Mouse (Mus musculus): Measurements from ENCODE around the gene Vps72.
"Not testable (repeated sequence)": the region's sequence is repeated elsewhere in the genome, so short reads cannot be mapped to it uniquely, and the experiment has no call there.

Vps72 gene

GRCm38 (mm10) chr3:95110911-95111726 lies at the start of gene Vps72:
TSS of gene Vps72 (plus strand) at chr3:95111022.
- DNase-seq (ENCODE audit: low spot score): peak; percentile 94

DNA sequence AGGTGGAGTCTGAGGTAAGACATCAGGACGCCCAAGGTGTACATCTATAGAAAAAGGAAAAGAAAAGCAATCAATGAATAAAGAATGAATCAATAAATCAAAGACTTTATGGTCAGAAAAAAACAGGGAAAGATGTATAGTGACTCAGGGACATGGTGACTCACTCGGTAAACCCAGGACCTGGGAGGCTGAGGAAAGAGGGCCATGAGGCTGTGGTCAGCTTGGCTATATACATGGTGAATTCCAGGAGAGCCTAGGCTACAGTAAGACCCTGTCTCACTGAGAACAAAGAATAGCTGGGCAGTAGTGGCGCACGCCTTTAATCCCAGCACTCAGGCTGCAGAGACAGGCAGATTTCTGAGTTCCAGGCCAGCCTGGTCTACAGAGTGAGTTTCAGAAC lies 47.1 kb upstream of the Vps72 start:
- DNase-seq (ENCODE audit: low spot score): no peak

GRCm38 (mm10) chr3:95065553-95065952 lies 45.3 kb upstream of the Vps72 start:
- no peak for DNase-seq (ENCODE audit: low spot score)

DNA sequence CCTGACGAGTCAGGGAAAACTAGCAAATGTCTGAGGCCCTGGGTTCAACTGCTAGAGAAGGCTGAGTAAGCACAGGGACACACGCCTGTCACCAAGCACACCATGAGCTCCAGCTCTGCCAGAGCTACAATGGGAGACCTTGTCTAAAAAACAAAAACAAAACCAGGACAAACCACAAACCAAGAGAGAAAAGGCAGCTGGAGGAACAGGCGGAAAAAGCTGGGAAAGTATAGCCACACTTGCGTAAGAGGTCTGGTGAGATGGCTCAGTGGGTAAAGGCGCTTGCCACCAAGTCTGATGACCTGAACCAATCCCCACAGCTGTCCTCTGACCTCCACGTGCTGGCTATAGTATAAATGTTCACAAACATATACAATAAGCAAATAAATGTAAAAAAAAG lies 44.7 kb upstream of the Vps72 start:
- no peak for DNase-seq (ENCODE audit: low spot score)

GRCm38 (mm10) chr3:95066570-95066969 lies 44.3 kb upstream of the Vps72 start:
- no peak for DNase-seq (ENCODE audit: low spot score)

DNA sequence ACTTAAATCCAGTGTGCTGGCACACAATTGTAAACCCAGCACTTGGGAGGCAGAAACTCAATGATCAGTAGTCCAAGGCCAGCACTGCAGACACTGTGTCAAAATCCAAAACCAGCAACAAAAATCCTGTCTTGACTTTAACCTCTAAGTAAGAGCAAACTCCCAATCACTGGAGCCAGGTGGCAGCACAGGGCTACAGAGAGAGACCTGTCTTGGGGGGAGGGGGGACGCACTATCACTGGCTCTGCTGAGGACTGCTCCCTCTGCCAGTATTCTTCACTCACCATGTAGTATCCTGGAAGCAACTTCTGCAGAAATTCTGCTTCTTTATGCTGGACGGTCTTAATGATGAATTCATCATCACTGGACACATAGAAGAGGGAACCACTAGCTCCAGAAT lies 39.2 kb upstream of the Vps72 start:
- no peak for DNase-seq (ENCODE audit: low spot score)

GRCm38 (mm10) chr3:95088071-95088470 lies 22.8 kb upstream of the Vps72 start:
- no peak for DNase-seq (ENCODE audit: low spot score)

DNA sequence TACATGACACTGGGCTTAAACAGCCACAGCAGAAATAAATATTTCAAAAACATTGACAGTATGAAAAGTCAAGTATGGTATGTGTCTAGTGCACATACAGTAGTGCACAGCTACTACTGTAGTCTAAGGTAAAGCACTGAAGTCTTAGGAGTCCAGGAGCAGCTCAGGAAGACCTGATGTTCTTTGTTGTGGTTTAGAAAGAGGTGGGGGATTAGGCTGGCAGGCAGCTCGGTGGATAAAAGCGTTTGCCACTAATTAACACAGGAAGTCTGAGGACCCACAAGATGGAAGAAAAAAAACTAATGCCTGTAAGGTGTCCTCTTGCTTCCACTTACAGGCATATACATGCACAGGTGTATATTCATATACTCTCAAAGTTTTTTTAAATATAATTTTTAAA lies 10.0 kb upstream of the Vps72 start:
- DNase-seq (ENCODE audit: low spot score): no peak

- no peak for DNase-seq (ENCODE audit: low spot score)
Measured at GRCm38 (mm10) chr3:95105121-95105520, 5.7 kb upstream of the Vps72 start.

DNA sequence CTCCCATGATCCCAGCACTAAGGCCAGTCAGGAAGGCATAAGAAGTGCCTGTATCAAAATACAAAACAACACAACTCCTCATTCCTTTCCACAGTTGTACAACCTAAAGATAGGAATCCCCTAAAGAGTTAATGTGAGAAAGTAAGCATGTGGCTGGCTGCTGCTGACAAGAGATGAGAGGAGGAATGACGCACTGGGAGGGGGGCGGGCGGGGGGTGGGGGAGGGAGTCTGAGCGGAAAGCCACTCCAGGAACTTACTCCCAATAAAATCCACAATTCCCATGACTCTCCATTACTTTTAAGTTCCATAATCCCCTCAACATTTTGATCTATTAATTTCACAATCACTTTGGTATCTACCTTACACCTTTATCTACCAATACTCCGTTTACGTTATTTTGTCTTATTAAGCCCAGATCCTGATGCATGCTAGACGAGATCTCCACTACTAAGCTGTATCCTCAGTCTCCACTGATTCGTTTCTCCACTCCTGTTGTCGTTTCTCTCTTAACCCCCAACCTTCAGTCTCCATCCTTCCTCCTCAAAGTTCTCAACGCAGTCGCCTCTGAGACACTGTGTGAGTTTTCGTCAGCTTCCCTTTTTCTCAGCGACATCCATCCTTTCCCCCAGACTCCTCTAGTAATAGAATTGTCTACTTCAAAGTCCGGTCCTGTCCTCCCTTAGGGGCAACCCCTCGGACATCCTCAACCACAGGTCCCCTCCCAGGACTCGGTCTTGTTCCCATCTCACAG lies 5.1 kb upstream of the Vps72 start:
- peak; percentile 28 for DNase-seq (ENCODE audit: low spot score)

- DNase-seq (ENCODE audit: low spot score): peak; percentile 99
Measured at GRCm38 (mm10) chr3:95106338-95107117, 4.3 kb upstream of the Vps72 start, which contains the start of gene Pip5k1a. TSS of gene Pip5k1a (minus strand) at chr3:95106930.

- not testable (repeated sequence) for DNase-seq (ENCODE audit: low spot score)
Measured at GRCm38 (mm10) chr3:95107308-95107707, 3.5 kb upstream of the Vps72 start.

DNA sequence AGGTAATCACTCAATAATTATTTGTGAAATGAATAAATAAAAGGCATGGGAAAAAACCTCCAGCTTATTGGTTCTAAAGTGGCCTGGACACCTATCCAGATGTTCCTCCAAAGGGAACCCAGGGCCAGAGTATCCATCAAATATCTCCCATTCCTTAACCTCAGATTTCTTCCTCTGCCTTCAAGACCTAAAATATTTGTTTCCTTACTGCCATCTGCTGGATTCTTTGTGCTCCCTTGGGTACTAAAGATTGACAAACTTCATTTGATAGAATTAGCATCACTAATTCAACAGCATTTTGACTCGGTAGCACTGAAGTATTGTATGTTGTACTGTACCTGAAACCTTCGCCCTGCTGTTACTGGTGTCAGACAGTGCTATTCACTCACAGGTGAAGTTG lies 2.9 kb upstream of the Vps72 start:
- peak; percentile 38 for DNase-seq (ENCODE audit: low spot score)

DNA sequence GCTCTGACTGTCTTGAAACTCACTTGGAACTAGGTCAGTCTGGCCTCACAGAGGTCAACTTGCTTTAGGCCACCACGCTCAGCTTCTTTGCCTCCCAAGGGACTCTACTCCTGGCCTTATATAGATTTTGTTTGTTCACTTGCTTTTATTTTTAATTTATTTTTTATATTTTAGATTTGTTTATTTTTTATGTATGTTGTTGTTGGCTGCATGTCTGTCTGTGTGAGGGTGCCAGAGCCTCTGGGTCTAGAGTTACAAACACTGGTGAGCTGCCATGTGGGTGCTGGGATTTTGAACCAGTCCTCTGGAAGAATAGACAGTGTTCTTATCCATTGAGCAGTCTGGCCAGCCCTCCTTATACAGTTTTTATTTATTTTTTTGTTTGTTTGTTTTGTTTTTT lies 1.9 kb downstream of the Vps72 start:
- DNase-seq (ENCODE audit: low spot score): no peak

GRCm38 (mm10) chr3:95117751-95118150 lies 6.9 kb downstream of the Vps72 start:
- peak; percentile 33 for DNase-seq (ENCODE audit: low spot score)

DNA sequence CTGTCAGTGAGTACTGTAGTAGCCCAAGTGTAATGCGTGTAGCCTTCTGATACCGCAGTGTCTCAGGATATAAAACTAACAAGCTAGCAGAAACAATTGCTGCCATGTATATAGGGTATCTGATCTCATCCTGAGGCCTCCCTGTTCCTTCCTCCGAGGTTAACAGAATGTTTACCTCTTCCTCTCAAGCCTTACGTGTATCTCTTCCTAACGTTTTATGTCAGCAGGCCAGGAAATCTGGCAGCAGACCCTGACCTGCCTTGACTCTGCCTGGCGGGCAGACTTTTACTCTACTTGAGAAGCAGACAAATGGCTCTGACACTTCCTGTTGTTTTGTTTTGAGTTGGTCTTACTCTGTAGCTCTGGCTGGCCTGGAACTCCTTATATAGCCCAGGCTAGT lies 10.8 kb downstream of the Vps72 start:
- DNase-seq (ENCODE audit: low spot score): no peak

DNA sequence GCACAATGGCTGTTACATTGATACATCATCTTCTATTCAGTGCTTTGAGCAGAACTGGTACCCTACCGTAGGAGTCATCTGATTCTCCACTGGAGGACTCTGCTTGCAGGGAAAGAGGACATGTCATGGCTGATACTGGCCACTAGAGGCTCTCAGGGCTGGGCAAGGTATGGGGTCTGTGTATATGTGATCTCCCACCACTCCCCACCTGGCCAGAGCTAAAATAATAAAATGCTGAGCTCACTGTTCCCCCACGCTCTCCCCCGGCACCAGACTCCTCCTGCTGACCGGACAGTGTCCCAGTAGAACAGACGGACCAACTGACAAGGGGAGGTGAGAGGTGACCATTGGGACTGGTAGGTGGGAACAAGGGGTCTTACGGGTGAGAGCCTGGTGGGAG lies 13.4 kb downstream of the Vps72 start, which contains the start of gene Tmod4:
Gene Tmod4 (plus strand): TSS at position 231 of the 400 bp plus-strand sequence.
- DNase-seq (ENCODE audit: low spot score): no peak

GRCm38 (mm10) chr3:95124972-95125371 lies 14.2 kb downstream of the Vps72 start:
- peak; percentile 82 for DNase-seq (ENCODE audit: low spot score)

GRCm38 (mm10) chr3:95129226-95129651 lies 18.4 kb downstream of the Vps72 start:
- no peak for DNase-seq (ENCODE audit: low spot score)

- no peak for DNase-seq (ENCODE audit: low spot score)
Measured at GRCm38 (mm10) chr3:95130081-95130480, 19.3 kb downstream of the Vps72 start.

DNA sequence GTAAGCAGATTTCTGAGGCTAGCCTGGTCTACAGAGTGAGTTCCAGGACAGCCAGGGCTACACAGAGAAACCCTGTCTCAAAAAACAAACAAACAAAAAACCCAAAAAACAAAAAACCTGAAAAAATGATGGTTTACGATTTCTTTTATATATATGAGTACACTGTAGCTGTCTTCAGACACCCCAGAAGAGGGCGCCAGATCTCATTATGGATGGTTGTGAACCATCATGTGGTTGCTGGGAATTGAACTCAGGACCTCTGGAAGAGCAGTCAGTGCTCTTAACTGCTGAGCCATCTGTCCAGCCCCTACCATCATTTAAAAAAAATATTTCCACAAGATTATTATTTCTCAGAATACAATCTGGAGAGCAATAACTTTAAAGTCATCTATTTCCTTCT lies 21.6 kb downstream of the Vps72 start:
- DNase-seq (ENCODE audit: low spot score): not testable (repeated sequence)

DNA sequence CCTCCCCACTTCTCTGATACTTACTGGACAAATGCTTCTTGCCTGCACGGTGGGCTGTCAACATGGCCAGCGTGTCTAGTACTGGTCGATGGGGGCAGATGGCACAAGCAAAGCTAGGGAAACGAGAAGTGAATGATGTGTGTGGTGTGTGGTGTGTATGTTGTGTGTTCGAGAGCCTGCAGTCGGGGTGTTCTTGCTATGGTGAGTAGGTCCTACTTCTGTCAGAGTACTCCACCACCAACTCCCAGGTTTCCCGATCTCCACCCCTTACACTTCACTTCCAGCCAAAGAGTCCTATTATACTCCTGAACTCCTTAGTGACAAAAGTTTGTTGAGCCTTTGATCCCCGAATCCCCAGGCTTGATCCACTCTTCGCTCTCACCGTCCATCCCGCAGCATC lies 22.4 kb downstream of the Vps72 start:
- DNase-seq (ENCODE audit: low spot score): no peak

Data from MN1 (cell line).